Mouse (Mus musculus) duodenum, adult 2 months (tissue): ENCODE data around the gene Tmem158. TPM values are rescaled to one million over a fixed set of nuclear protein-coding genes. Genes with fewer than 3 reads are reported as not detected.

Source experiments
- polyA plus RNA-seq: library from polyadenylated mRNA; depleted of rRNA; stranded (reverse); fragments of >200 nt; gene quantifications from 2 replicates; pipeline ENCODE4 v1.2.3, GENCODE M21; 2012; ENCODE audit warnings: low replicate concordance; rRNA removed

Tmem158 gene
- 23.6 and 62.7 TPM in 2 replicates for polyA plus RNA-seq

DNA sequence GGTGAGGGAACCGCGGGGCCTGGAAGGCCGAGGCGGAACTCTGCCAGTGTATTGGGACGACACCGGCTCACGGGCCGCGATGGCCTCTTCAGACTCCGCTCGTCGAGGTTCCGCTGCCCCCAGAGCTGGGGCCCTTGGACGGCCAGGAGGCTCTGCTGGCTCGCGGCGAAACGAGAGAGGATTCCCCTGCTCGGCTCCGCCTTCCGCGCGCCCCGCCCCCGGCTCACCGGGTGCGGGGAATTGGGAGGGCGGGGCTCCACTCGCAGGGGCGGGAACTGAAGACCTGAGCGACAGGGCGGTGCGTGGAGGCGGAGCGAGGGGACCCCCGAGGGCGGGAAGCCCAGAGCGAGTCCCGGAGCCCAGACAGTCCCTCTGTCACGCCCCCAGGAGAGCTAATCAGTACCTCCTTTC, at the start of gene Tmem158:
Gene Tmem158 (minus strand): TSS at position 154 of the 411 bp plus-strand sequence.

DNA sequence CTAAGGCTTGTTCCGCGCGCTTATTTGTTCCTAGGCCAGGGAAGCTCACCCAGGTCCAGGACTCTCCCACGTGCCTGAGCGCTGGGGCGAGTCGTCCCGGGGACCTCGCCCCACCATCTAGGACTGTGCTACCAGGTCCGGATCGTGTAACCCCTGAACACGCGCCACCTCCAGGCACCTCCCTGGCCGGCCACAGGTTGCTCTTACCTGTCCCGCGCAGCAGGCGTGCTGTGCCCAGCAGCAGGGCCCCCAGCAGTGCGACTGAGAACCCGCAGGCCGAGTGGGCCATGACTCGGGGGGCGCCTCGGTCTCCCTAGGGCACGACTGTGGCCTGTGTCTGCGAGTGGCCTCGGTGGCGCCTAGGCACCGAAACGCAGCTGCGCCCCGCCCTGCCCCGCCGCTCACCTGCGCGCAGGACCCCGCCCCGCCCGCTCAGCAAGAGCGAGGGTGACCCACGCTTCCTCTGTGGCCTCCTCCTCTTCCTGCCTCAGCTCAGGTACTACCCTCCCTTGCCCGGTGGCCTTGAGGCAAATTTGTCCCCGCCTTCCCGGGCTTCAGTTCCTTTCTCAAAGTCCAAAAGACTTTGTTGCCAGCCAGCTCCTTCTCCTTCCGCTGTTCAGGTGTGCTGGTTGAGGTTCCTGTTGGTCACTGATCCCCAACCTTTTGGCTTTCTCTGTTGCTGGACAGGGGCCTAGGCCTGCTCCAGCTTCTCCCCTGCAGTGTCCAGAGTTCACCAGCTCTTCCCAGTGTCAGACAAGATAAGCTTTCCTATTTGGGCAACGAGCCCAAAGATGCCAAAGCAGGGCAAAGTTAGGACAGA, 44.7 kb downstream of the Tmem158 start, which contains the start of gene Cdcp1:
Gene Cdcp1 (minus strand): TSS at position 418 of the 820 bp plus-strand sequence.

Other genes starting within 250 kb of the Tmem158 start
- gene Tmem42, start 239.4 kb downstream of the Tmem158 start, polyA plus RNA-seq, result 8.5 and 11.1 TPM in 2 replicates
- not detected in 2 replicates for gene Tgm4, start 226.0 kb downstream of the Tmem158 start, polyA plus RNA-seq
- gene Zdhhc3, start 147.6 kb downstream of the Tmem158 start, polyA plus RNA-seq, result 149 and 287 TPM in 2 replicates
- 4.8 and 9.9 TPM in 2 replicates for gene Exosc7, start 147.5 kb downstream of the Tmem158 start, polyA plus RNA-seq
- gene Clec3b, start 109.8 kb downstream of the Tmem158 start, polyA plus RNA-seq, result 39.9 and 40.1 TPM in 2 replicates
- 14.5 and 21.6 TPM in 2 replicates for gene Cdcp1, start 44.7 kb downstream of the Tmem158 start, polyA plus RNA-seq
- gene Lars2, start 106.2 kb upstream of the Tmem158 start, polyA plus RNA-seq, result 154 and 722 TPM in 2 replicates
- gene Limd1, start 217.9 kb upstream of the Tmem158 start, polyA plus RNA-seq, result 33.8 and 43.9 TPM in 2 replicates